Mouse (Mus musculus): ENCODE measurements at regions not wholly inside any gene's neighbourhood (a gene's known extent, or its start where the extent isn't known, plus 50 kb on each side); places are given as distances from the start of the nearest gene placed in this dataset.
"Not testable (repeated sequence)": the region's sequence is repeated elsewhere in the genome, so short reads cannot be mapped to it uniquely, and the experiment has no call there.

- DNase-seq = no peak
These were observed 59.5 kb upstream of the Zbtb18 start for GRCm38 (mm10) chr1:177382596-177383190.

DNA sequence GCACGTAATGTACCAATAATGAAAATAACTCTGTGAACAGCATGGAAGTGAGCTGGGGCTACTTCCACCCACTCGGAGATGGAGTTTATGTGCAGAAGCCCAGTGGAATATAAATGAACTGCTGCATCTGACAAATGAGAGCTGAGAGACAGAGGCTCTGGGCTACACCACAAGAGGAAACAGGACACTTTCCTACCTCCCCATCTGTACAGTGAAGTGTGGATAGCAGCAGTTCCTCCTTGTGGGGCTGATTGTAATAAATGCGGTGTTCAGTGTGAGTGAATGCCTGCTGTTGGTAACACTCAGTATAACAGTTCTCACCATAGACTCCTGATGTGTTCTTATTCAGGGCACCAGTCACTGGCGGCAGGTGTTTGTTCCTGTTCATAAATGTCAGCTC, 60.0 kb upstream of the Zbtb18 start:
- DNase-seq = no peak

GRCm38 (mm10) chr1:177378112-177378511, 64.0 kb upstream of the Zbtb18 start:
- no peak for DNase-seq

DNA sequence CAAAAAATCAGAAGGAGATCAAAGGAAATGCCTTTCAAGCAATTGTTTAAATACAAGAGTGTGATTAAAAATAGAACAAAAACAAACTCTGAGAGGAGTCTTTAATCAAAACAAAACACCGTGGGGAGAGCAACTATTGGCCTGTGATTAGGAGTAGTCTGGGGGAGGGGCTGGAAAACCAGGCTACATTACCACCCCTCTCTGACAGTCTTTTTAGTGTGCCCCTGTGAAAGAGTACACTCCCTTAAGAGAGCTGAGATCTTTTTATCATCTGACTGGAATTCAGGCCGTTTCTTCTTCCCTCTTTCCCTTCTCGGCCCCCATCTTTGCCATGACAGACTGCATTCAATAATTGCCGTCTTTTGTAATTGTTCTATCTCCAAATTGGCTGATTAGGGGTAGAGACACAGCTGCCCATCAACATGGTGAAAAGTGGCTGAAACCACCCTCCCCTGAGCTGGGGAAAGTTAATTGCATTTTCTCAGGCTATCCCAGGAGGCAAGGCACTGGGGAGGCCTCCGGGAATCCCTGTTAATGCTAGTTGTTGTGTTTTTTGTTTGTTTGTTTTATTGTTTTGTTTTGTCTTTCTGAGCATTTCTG, 68.8 kb upstream of the Zbtb18 start:
- no peak for DNase-seq

- DNase-seq = no peak
These were observed 70.1 kb upstream of the Zbtb18 start for GRCm38 (mm10) chr1:177372066-177372465.

- DNase-seq = no peak
These were observed 74.1 kb upstream of the Zbtb18 start for GRCm38 (mm10) chr1:177367864-177368610.

DNA sequence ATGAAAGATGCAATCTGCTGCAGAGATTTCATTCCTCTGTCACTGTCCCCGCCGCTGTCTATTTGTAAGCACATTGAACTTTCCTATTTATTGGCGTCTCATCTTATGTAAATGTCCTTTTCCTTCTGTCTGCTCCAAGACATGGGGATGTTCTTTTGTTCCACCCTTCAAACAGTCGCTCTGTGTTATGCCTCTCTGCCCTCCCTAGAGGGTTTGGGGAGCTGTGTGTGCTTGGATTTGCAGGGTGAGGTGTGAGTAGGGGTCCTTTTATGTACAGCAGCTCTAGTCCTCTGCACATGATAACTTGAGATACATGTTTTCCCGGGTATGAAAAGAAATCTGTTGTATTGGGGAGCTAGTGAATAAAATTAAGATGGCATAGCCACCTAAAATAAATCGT, 75.2 kb upstream of the Zbtb18 start:
- no peak for DNase-seq

DNA sequence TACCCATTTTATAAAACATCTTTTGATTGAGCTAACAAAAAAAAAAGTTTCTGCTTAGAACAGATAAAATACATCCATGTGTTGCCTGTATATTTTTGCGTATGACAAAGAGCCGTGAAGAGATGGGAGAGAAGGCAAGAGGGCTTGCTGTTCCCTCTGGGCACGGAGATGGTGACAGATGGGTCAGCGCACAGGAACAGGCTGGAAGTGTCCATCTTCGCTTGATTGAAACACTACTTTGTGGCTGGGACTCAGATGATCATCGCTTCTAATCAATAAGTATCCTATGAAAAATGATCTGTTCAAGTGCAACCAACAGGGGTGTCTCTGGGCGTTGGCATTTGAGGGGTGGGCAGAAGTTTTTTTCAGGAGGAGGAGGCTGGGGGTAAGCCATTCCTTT, 75.7 kb upstream of the Zbtb18 start:
- DNase-seq = no peak

DNA sequence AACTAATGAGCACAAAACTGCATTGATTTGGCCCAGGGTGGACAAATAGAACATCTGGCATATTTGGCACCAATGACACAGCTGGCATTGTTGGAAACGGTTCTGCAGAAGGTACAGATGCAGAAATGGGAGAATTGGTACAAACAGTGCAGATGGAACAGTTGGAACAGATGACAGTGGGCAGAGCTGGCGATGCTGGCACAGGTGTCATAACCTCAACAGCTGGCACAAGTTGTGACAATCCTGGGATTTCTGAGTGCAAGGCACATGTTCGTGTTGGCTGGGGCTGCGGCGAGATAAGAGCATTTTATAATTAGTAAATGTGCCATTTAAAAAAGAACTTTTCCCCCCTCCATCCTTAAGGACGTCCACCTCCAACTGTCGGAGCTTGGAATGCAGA, 77.8 kb upstream of the Zbtb18 start:
- no peak for DNase-seq

- no peak for DNase-seq
These were observed 79.8 kb upstream of the Zbtb18 start for GRCm38 (mm10) chr1:177362398-177362797.

GRCm38 (mm10) chr1:177348400-177349092, 90.5 kb upstream of the Akt3 start:
- no peak for DNase-seq

- no peak for DNase-seq
These were observed 89.2 kb upstream of the Akt3 start for GRCm38 (mm10) chr1:177347208-177347607.

DNA sequence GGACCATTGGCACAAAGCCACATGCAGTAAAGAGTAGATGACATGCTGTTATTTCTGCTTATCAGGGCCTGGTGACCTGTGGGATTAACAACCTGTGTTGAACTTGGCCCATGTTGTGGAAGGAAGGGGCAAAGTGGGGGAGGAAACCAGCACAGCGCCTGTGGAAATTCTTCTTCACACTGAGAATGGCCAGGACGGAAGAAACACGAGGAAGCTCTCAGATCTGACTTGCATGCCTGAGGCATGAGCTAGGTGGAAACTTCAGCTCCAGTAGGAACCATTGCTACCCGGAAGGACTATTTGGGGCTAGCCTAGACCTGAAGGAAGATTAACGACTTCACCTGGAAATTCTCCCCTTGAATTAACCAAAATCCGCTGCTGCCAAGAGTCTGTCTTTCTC, 88.5 kb upstream of the Akt3 start:
- no peak for DNase-seq

DNA sequence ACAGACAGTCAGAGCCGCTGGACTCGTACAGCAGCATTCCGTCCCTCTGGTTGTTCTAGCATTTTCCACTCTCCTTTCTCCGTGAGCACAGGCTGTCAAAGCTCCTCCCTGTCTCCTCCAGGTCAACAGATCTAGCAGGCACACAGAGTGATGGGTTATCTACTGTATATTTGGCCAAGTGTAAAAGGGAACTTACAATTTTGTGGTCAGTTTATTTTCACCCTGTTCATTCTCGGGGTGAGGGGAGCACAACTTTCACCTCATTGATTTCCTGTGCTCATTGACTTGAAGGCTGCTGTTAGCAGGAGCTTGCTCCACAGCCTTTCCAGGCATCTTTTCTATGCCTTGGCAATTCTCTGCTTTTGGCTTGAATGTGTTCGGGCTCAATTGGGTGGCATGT, 87.5 kb upstream of the Akt3 start:
- DNase-seq = no peak

DNA sequence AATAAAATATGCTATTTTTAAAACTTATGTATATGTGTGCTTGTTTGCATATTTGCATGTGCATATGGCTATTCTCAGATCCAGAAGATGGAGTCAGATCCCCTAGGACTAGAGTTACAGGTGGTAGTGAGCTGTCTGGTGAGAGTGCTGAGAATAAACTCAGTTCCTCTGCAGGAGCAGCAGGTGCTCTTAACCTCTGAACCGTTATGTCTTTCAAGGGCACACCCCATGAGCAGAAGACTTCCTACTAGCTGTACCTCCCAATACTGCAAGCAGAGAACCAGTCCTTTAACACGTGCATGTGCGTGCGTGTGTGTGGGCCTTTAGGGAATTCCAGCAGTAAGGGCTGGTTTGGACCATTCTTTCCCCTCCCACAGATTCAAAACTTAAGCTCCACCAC, 85.9 kb upstream of the Akt3 start:
- DNase-seq = no peak

DNA sequence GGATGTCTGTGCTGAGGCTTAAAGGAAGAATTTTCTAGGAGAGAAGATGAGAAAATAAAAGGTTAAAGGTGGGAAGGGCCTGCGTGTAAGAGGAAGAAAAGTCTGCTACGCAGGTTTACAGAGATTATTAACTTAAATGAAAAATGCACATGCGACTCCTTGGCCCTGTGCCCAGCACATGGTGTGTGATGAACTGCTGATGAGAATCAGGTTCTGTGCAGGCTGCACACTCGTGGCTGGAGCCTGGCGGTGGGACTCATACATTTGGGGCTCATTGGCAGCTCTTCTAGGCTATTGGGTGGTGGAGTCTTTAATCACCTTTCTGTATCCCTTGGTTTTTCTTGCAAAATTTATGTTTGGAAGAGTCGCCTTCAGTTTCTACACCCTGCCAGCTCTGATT, 85.1 kb upstream of the Akt3 start:
- no peak for DNase-seq

- DNase-seq = no peak
These were observed 82.2 kb upstream of the Akt3 start for GRCm38 (mm10) chr1:177340232-177340631.

DNA sequence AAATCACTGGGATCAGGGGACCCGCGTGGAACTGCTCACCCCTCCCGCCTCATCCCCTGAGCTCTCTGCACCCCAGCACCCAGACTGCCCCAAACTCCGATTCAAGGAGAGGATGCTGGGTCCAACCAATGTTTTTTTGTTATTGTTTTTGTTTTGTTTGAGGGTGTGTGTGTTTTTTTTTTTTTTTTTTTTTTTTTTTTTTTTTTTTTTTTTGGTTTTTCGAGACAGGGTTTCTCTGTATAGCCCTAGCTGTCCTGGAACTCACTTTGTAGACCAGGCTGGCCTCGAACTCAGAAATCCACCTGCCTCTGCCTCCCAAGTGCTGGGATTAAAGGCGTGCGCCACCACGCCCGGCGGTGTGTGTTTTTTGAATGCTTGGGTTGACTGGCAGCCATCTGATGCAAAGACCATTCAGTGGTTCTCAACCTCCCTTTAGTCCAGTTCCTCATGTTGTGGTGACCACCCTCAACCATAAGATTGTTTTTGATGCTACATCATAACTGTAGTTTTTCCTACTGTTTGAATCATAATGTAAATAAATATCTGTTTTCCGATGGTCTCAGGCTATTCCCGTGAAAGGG, 81.3 kb upstream of the Akt3 start:
- not testable (repeated sequence) for DNase-seq

DNA sequence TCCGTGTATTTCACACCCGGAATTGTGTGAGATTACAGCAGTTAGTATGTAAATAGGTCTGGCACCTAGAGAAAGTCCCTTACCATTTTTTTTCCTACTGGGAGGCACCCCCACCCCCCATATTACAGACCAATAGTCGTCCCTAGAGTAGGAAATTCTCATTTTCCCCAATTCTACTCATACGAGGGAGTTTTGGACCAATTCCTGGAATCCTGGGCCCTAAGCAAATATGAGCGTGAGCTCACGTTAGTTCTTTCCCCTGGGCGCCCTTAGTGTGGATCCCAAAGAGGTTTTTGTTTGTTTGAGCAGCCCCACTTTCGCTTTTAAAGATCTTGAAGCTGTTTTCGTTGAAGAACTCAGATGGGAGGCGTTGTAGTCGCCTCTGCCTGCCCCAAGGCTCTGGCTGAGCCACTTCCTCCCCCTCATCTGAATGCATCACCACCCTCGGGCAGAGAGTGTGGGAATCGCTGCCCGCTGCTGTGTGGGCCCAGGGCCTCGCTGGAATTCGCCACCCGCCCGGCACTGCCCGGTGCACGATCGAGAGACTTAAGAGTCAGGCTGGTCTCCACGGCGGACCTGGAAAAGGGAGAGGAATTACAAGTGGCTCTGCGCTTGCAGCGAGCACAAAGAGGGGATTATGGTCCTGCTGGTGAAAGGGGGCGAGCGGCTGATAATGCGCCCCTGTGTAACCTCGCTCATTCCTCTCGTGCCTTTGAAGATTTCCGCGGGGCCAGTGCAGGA, 80.6 kb upstream of the Akt3 start:
- DNase-seq = peak; percentile 41

DNA sequence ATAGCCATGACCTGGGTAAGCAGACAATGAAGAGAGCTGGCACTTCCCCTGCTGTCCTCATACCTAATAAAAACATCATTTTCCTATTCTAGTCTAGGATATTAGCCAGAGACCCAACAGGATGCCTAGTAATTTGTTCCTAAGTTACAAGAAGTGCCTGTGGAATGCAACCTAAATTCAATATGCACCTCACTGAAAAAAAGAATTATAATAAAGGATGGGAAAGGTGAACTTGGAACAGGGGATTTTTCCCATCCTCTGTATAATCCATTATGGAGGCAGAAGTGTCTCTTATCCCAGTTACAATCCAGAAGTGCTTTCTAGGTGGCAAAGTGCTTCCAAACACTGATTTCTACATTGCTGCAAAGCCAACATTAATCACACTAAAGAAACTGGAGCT, 79.8 kb upstream of the Akt3 start:
- no peak for DNase-seq

- DNase-seq = no peak
These were observed 79.1 kb upstream of the Akt3 start for GRCm38 (mm10) chr1:177337141-177337540.

- no peak for DNase-seq
These were observed 78.4 kb upstream of the Akt3 start for GRCm38 (mm10) chr1:177336436-177336835.

GRCm38 (mm10) chr1:177335961-177336360, 78.0 kb upstream of the Akt3 start:
- DNase-seq = no peak

Data from kidney, adult 11 months (tissue).